Mouse (Mus musculus): ENCODE data around the gene Rsl24d1.

- no peak for TF ChIP-seq GATA1 (IDR thresholded peaks at IDR 0.05; ENCODE audit: borderline replicate concordance, low read length)
- no peak for TF ChIP-seq FLI1 (IDR thresholded peaks at IDR 0.05; ENCODE audit: low read length)
Observed at GRCm38 (mm10) chr9:73072426-73072825, 40.8 kb upstream of the Rsl24d1 start.
